Mouse (Mus musculus): ENCODE results near the gene Igsf9.

DNA sequence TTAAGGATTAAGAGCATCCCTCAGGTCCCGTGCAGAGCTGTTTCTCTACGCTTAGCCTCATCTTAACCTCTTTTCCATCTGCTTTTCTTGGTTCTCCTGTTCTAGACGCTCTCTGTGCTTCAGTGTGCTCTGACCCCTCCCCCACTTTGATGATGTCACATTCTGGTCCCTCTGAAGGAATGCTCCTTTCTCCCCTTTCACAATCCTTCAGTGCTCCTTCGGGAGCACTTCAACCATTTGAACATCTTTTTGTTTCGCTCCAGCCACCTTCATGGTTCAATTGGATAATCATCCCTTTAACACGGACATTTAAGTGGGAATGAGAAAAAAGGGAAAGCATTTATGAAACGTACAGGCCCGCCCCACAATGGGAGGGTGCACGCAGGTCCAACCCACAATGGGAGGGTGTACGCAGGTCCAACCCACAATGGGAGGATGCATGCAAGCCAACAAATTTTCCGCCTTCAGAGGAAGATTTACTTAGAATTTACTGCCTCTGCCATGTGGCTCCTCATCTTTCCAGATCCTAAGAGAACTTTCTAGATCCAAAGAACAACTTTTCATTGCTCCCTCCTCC is 13.2 kb upstream of the Igsf9 start:
- TF ChIP-seq CTCF (IDR thresholded peaks at IDR 0.05; ENCODE audit: control insufficient read depth, insufficient read depth, insufficient read length) (no peak), USF1 (IDR thresholded peaks at IDR 0.05; ENCODE audit: low read depth) (no peak), MAX (IDR thresholded peaks at IDR 0.05) (no peak), MYOD1 (IDR thresholded peaks at IDR 0.05; ENCODE audit: control insufficient read depth, insufficient read length, low read depth) (no peak)

All from C2C12 (cell line).